Mouse (Mus musculus): ENCODE data around the gene Klc2.
A peak's percentile ranks its signal among the peaks of the same experiment; 100 is the strongest.

Gene Klc2

GRCm38 (mm10) chr19:5073028-5073427 is 45.3 kb downstream of the Klc2 start:
- DNase-seq (ENCODE audit: low read depth, low spot score), result peak; percentile 92

- DNase-seq (ENCODE audit: low read depth, low spot score), result peak; percentile 98
Observed at GRCm38 (mm10) chr19:5072389-5073019, 45.9 kb downstream of the Klc2 start.

GRCm38 (mm10) chr19:5071545-5072369 is 46.6 kb downstream of the Klc2 start:
- peak; percentile 99 for DNase-seq (ENCODE audit: low read depth, low spot score)

GRCm38 (mm10) chr19:5071077-5071476 is 47.3 kb downstream of the Klc2 start:
- DNase-seq (ENCODE audit: low read depth, low spot score), result no peak

GRCm38 (mm10) chr19:5069978-5070377 is 48.4 kb downstream of the Klc2 start:
- DNase-seq (ENCODE audit: low read depth, low spot score), result no peak

- no peak for DNase-seq (ENCODE audit: low read depth, low spot score)
Observed at GRCm38 (mm10) chr19:5069486-5069885, 48.9 kb downstream of the Klc2 start.

GRCm38 (mm10) chr19:5068570-5069234 is 49.7 kb downstream of the Klc2 start:
- peak; percentile 58 for DNase-seq (ENCODE audit: low read depth, low spot score)

- DNase-seq (ENCODE audit: low read depth, low spot score), result peak; percentile 79
Observed at GRCm38 (mm10) chr19:5067867-5068569, 50.3 kb downstream of the Klc2 start, which contains the start of gene Cd248. TSS of gene Cd248 (plus strand) at chr19:5068078.

GRCm38 (mm10) chr19:5067040-5067799 is 51.1 kb downstream of the Klc2 start:
- peak; percentile 81 for DNase-seq (ENCODE audit: low read depth, low spot score)

- DNase-seq (ENCODE audit: low read depth, low spot score), result peak; percentile 91
Observed at GRCm38 (mm10) chr19:5065104-5065503, 53.3 kb downstream of the Klc2 start.

- DNase-seq (ENCODE audit: low read depth, low spot score), result peak; percentile 90
Observed at GRCm38 (mm10) chr19:5062446-5062845, 55.9 kb downstream of the Klc2 start.

- peak; percentile 91 for DNase-seq (ENCODE audit: low read depth, low spot score)
Observed at GRCm38 (mm10) chr19:5062041-5062440, 56.3 kb downstream of the Klc2 start.

- peak; percentile 63 for DNase-seq (ENCODE audit: low read depth, low spot score)
Observed at GRCm38 (mm10) chr19:5060365-5061330, 57.7 kb downstream of the Klc2 start.

- peak; percentile 76 for DNase-seq (ENCODE audit: low read depth, low spot score)
Observed at GRCm38 (mm10) chr19:5058801-5059771, 59.3 kb downstream of the Klc2 start.

- peak; percentile 87 for DNase-seq (ENCODE audit: low read depth, low spot score)
Observed at GRCm38 (mm10) chr19:5057876-5058775, 60.2 kb downstream of the Klc2 start.

Data from 3T3-L1 (cell line).